Mouse (Mus musculus) brain, embryonic 14.5 days (tissue): ENCODE measurements at regions not wholly inside any gene's neighbourhood (a gene's known extent, or its start where the extent isn't known, plus 50 kb on each side); places are given as distances from the start of the nearest gene placed in this dataset.

Experiments
- CTCF ChIP-seq: fragments of 200-500 bp; IDR thresholded peaks from 2 replicates; pipeline ENCODE4 v1.5.1; 2012; ENCODE audit warnings: inconsistent platforms, mild to moderate bottlenecking, moderate library complexity, borderline replicate concordance; ENCODE audit not compliant: insufficient read depth, insufficient read length; ENCODE audit errors: extremely low read depth
- POLR2A ChIP-seq: fragments of 200-500 bp; IDR thresholded peaks from 2 replicates; pipeline ENCODE4 v1.6.1; 2012; ENCODE audit warnings: mild to moderate bottlenecking, inconsistent platforms, borderline replicate concordance; ENCODE audit not compliant: poor library complexity, insufficient read depth, insufficient read length, severe bottlenecking; ENCODE audit errors: extremely low read depth

- TF ChIP-seq CTCF: no peak
- TF ChIP-seq POLR2A: no peak
Observed at GRCm38 (mm10) chr9:61169506-61170090, 202.6 kb upstream of the Tle3 start.
